Mouse (Mus musculus): ENCODE measurements at regions not wholly inside any gene's neighbourhood (a gene's known extent, or its start where the extent isn't known, plus 50 kb on each side); places are given as distances from the start of the nearest gene placed in this dataset.

DNA sequence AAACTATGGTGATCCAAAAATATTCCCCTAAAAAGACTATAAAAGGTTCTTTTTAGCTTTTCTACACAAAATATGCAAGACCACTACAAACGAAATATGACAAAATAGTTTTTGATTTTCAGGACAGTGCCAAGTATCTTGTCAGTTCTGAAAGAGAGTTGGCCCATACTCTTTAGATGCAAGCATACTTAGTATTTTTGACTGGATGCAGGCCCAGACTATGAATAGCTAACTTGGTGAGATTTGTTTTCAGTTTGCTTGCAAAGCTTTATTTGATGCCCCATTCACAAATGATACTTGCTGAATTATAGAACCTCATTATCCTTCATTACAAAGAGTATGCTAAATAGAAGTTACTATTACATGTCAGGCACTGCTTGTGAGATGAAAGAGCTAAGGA lies 258.8 kb downstream of the Casp12 start:
- TF ChIP-seq ZMIZ1 (IDR thresholded peaks at IDR 0.05; ENCODE audit: low read depth, low read length): no peak
- TF ChIP-seq MAFK (IDR thresholded peaks at IDR 0.05; ENCODE audit: borderline replicate concordance, low read depth, low read length): no peak
- TF ChIP-seq ZNF384 (IDR thresholded peaks at IDR 0.05; ENCODE audit: low read depth, low read length): no peak
- TF ChIP-seq POLR2A (IDR thresholded peaks at IDR 0.05; ENCODE audit: control insufficient read depth in 1 of 2, insufficient read depth in 1 of 2, low read depth in 1 of 2, low read length in 2 of 2, poor library complexity in 1 of 2): no peak
- no peak for TF ChIP-seq CTCF (IDR thresholded peaks at IDR 0.05 in 2 of 3, conservative IDR thresholded peaks at IDR 0.05 in 1 of 3; ENCODE audit: control insufficient read depth in 1 of 3, insufficient read depth in 1 of 3, low read depth in 2 of 3, low read length in 3 of 3, poor library complexity in 1 of 3, severe bottlenecking in 1 of 3)
- no peak for TF ChIP-seq POLR2AphosphoS2 (IDR thresholded peaks at IDR 0.05; ENCODE audit: low read length)
- no peak for TF ChIP-seq NELFE (IDR thresholded peaks at IDR 0.05; ENCODE audit: low read depth, low read length)
- TF ChIP-seq E2F4 (IDR thresholded peaks at IDR 0.05; ENCODE audit: borderline replicate concordance, low read depth, low read length): no peak
- no peak for TF ChIP-seq ETS1 (IDR thresholded peaks at IDR 0.05; ENCODE audit: low read depth, low read length)
- TF ChIP-seq USF2 (IDR thresholded peaks at IDR 0.05; ENCODE audit: borderline replicate concordance in 1 of 2, insufficient read depth in 1 of 2, low read depth in 1 of 2, low read length in 2 of 2): no peak
- TF ChIP-seq ZKSCAN1 (IDR thresholded peaks at IDR 0.05; ENCODE audit: low read depth, low read length): no peak
- TF ChIP-seq HCFC1 (IDR thresholded peaks at IDR 0.05; ENCODE audit: low read depth, low read length): no peak
- no peak for TF ChIP-seq TBP (IDR thresholded peaks at IDR 0.05; ENCODE audit: low read depth, low read length)
- TF ChIP-seq TAL1 (IDR thresholded peaks at IDR 0.05; ENCODE audit: low read length): no peak
